Mouse (Mus musculus) cerebellum, postnatal 4 days (tissue): ENCODE results near the gene Nyap1.
A peak's percentile ranks its signal among the peaks of the same experiment; 100 is the strongest.
"Not testable (repeated sequence)": the region's sequence is repeated elsewhere in the genome, so short reads cannot be mapped to it uniquely, and the experiment has no call there.

Experiments used
- DNase-seq, 2 experiments: peaks; one replicate each; pipeline ENCODE4 v3.0.0; 2022; ENCODE audit warnings: low spot score in 2 of 2, mixed read lengths in 1 of 2

Nyap1 gene

DNA sequence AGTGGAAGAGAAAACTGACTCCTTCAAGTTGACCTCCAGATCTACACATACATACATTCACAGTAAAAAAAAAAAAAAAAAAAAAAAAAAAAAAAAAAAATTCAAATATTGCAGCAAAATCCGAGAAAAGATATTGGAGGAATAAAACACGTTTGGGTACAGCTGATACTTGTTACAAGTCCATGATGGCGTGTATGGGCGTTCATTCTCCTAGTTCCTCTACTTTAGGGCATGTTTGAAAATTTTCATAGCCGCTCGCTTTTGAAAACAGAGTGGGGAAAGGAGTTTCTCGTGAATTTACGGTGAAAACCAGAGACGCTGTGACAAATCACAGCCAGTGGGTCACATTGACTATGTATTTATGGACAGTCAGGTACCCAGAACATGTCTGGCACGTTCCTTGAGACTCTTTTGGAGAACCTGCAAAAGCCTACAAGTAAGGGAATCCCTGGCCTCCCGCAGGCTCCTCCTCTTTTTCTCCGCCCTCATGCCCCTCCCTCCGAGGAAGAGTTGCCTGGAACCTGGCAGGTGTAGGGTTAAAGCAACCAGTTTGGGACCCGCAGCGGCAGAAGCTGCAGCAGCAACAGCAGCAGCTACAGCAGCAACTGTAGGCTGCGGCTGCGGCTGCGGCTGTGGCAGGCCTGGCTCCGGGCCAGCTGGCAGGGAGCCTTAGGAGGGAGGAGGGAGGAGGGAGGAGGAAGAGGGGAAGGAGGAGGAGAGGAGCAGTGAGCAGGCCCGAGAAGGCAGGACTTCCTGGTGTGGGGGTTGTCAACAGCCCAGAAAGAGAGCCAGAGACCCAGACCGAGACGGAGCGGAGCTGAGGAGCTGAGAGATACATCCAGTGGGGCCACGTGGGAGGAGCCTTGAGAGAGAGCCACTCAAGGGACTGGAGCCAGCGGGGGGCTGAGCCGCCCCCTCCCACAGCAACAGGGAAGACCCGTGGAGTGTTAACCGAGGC, 4.1 kb upstream of the Nyap1 start, which contains the start of gene Tsc22d4:
Gene Tsc22d4, plus strand, starts transcription at position 517 of the 958 bp plus-strand sequence.
- peak; percentile 89 to 93 for DNase-seq

DNA sequence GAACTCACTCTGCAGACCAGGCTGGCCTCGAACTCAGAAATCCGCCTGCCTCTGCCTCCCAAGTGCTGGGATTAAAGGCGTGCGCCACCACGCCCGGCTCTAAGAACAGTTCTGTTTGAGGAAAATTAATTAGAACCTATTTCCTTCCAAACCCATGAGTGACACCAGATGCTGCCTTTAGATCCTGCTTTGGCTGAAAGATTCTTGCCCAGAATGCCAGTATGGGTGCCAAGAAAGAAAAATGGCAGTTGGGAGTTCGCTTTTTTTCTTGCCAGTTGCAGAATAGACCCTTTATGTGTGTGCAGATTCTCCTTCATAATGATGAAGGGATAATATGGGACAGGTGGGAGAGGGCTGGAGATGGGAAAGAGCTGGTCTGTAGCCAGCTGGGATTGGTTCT, 2.8 kb upstream of the Nyap1 start:
- no peak for DNase-seq

DNA sequence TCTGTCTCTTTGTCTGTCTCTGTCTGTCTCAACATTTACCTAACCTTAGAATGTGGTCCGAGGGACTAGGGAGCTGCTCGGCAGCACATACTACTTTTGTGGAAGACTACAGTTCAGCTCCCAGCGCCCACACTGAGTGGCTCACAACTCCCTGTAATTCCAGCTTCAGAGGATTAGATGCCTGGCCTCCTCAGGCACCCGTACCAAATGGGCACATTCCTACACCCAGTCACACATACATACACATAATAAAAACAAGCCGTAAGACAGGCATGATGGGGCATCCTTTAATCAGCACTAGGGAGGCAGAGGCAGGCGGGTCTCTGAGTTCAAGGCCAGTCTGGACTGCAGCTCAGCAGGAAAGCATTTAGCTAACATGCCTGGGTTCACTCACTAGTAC, 1.4 kb upstream of the Nyap1 start:
- no peak for DNase-seq

- no peak for DNase-seq
These were observed 641 bp upstream of the Nyap1 start for GRCm38 (mm10) chr5:137742048-137742447.

DNA sequence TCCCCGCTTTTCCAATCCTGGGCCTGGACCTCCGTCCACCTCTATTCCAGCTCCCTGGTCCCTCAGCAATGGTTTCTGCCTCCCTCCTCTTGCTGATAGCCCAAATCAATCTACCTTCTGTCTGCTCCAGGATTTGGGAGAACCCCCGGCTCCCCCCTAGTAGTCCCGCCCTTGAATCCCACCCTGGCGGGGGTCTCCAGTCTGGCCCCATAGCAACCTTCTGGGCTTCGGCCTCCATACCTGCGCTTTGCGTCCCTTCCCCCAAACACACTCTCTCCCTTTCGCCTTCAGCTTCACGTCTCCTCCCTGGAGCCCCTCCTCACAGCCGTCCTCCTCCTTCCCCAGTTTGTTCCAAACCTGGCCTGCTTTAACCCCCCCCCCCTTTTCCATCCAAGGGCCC, 901 bp downstream of the Nyap1 start:
- DNase-seq: no peak

DNA sequence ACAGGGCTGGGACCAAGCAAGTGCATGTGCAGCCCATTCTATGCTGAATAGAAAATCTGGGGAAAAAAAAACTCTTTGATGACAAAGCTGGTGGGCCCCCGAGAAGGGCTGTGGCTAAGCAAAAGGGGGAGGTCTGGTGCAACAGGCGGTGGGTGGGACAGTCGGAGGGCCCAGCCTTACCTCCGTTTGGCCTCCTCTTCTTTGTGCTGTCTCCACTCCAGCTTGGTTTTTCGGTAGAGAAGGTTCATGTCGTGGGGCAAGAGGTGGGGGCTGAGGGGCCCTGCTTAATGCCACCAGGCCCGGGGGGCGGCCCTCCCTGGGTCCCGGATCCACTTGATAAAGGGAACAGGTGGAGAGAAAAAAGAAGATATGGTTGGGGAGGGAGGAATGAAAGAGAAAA, 1.9 kb downstream of the Nyap1 start:
- DNase-seq: no peak

GRCm38 (mm10) chr5:137738516-137738915, 2.9 kb downstream of the Nyap1 start:
- no peak for DNase-seq

GRCm38 (mm10) chr5:137737400-137737940, 3.9 kb downstream of the Nyap1 start:
- DNase-seq: no peak

GRCm38 (mm10) chr5:137734289-137735061, 6.9 kb downstream of the Nyap1 start:
- peak in 1 of 2 experiments; percentile 81 for DNase-seq

GRCm38 (mm10) chr5:137733638-137734288, 7.6 kb downstream of the Nyap1 start:
- DNase-seq: no peak

DNA sequence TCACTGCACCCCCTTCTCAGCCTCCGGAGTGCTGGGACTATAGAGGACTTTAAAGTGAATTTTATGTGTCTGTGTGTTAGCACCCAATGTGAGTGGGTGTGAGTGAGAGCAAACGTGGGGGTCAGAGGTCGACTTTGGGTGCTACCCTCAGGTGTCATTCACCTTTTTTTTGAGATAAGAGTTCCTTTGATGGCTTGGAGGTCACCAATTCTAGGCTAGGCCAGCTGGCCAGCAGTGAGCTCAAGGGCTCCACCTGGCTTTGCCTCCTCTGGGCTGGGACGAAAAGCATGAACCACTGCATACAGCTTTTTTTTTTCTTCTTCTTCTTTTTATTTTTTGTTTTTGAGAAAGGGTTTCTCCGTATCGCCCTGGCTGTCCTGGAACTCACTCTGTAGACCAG, 14.6 kb downstream of the Nyap1 start:
- DNase-seq: no peak

DNA sequence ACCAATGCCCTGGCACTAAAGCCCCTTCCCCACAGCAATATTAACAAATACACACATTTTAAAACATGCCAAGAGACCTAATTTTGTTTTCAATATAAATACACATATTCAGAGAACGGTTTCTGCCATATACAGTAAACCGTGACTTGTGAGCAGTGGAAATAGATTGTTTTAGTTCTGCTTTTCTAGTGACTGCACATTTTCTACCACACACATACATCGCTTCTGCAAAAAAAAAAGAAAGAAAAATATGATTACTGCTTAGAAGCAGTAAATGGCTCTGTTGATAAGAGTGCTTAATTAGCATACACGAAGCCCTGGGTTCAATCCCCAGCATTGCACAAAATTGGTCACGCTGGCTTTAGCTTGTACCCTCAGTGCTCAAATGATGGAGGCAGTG, 17.6 kb downstream of the Nyap1 start:
- no peak for DNase-seq

DNA sequence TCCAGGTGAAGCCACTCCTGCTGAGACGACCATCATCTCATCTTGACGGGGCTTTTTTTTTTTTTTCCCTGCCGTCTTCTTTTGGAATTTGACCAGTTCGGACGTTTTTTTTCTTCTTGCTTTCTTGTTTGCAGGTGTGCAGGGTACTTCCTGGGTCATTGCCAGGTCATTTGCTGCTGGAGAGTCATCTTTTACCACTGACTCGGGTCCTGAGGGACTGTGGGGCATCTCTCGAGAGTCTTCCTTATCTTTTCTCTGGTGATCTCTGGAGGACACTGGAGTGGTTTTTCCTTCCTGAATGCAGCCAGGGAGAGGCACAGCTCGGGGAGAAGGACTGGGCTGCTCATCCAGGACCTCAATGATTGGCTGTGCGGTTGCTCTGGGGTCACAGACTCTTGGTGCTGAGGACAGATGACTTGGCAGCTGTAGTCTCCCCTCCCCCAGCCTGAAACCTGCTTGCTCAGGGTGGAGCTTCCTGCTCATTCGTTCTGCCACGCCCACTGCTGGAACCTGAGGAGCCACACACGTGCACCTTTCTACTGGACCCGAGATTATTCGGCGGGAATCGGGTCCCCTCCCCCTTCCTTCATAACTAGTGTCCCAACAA, 20.7 kb downstream of the Nyap1 start:
- not testable (repeated sequence) for DNase-seq

- DNase-seq: no peak
These were observed 22.3 kb downstream of the Nyap1 start for GRCm38 (mm10) chr5:137719088-137719487.

DNA sequence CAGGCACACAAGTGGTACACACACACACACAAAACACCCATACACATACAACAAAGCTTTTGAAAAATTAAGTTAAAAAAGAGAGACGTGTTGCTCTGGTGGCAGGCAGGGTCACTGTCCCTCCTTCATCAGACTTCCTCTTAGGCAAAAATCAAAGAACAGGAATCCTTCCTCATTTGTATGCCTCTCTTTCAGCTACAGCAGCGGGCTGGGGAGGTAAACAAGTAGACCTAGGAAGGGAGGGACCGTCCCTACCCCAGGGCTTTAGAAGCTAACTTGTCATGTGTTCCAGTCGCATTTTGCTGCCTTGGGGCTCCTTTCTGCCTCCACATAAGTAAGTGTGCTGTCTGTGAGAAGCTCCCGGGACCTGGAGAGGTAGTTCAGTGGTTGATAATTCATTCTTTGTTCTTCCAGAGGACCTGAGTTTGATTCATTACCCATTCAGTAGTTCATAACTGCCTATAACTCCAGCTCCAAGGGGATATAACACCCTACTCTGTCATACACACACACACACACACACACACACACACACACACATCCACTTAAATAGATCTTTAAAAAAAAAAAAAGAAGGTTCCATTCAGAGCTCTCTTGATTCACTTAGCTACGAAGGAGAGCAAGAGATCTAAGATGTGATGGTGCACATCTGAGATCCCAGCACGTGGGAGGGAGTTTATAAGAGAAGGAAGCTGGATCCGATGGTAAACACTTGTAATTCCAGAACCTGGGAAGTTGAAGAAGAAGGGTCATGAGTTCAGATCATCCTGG, 23.2 kb downstream of the Nyap1 start:
- DNase-seq: no peak

- no peak for DNase-seq
These were observed 25.7 kb downstream of the Nyap1 start for GRCm38 (mm10) chr5:137715685-137716084.

GRCm38 (mm10) chr5:137713454-137713853, 28.0 kb downstream of the Nyap1 start:
- no peak for DNase-seq

- DNase-seq: peak in 1 of 2 experiments; percentile 64
These were observed 34.3 kb downstream of the Nyap1 start for GRCm38 (mm10) chr5:137706913-137707633.

DNA sequence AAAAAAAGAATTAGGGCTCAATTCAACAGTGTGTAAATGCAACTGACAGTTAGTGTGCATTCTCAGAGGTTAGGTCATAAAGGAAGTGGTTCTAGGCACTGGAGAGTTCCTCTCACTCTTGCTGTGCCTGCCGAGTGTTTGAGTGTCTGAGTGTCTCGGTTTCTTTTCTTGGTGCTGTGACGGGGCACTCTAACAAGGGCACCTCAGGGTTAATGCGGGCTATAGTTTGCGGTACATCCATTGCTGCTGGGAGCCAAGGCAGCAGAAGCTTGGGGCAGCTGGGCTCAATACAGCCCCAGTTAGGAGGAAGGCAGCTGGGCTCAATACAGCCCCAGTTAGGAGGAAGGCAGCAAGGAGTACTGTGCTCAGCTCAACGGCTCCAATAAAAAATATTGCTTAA, 36.2 kb downstream of the Nyap1 start:
- DNase-seq: no peak

- no peak for DNase-seq
These were observed 41.6 kb downstream of the Nyap1 start for GRCm38 (mm10) chr5:137699850-137700249.
